Mouse (Mus musculus): Measurements from ENCODE around the gene Krtap19-9b.

DNA sequence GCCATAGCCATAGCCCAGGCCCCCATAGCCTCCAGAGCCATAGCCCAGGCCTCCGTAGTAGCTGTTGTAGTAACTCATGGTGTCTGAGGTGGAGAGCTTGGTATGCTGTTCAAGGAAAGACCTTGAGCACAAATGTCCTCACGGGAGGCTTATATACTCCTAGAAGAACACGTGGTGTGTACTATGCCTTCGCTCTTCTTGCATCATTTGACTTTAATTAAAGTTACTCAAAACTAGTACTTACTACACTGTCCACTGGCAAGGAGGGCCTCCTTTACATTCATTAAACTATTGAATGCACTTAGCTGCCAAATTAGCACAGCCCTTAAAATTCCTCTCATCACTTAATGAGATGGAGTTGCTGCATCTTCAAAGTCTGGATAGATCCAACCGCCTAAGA is 47.1 kb downstream of the Krtap19-9b start, which contains the start of gene Krtap19-4:
- TF ChIP-seq CHD2 (IDR thresholded peaks at IDR 0.05; ENCODE audit: low read depth, low read length) (no peak), MAFK (IDR thresholded peaks at IDR 0.05; ENCODE audit: insufficient read depth, low read depth, low read length) (no peak), ZNF384 (IDR thresholded peaks at IDR 0.05; ENCODE audit: low read depth, low read length) (no peak), HCFC1 (IDR thresholded peaks at IDR 0.05; ENCODE audit: borderline replicate concordance, insufficient read depth, low read length) (no peak), ZC3H11A (IDR thresholded peaks at IDR 0.05; ENCODE audit: borderline replicate concordance, low read depth, low read length) (no peak)
